In the genomic region with DNA sequence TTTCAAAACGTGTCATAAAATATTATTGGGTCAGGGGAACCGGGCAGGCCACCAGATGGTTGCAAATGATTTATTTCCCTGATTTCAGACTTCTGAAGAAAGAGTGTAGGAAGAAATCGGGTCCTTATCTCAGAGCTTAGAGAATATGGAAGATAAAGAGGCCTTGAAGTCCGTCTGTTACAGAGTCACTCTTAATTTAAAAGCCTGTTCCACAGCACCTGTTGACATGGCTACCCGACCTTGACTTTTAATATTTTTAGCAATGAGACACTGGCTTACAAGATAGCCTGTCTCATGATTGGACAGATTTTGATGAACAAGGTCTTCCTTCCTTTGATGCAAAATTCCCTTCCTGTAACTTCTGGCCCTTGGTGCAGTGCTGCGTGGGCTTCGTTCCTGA, we compare ENCODE assay signal across 13 mouse cellular contexts.
"Had no signal": no experiment of that assay in that cellular context is flagged by ENCODE, and none has a peak within 500 bp of the region (broad histone marks: within the 10 kb centered on the region; RNA-seq: fewer than 3 reads in every experiment).

No protein-coding gene starts in this region.

- H3K9me3 ChIP-seq: limb, embryonic 15.5 days; liver, embryonic 15.5 days; lung, embryonic 15.5 days; midbrain, embryonic 12.5 days; neural tube, embryonic 13.5 days had no signal

- H3K4me2 ChIP-seq: limb, embryonic 15.5 days; lung, embryonic 15.5 days; midbrain, embryonic 12.5 days; neural tube, embryonic 13.5 days had no signal

- H3K9ac ChIP-seq: limb, embryonic 15.5 days; liver, embryonic 15.5 days; lung, embryonic 15.5 days; midbrain, embryonic 12.5 days; neural tube, embryonic 13.5 days had no signal

- H3K27me3 ChIP-seq: limb, embryonic 15.5 days; liver, embryonic 15.5 days; lung, embryonic 15.5 days; midbrain, embryonic 12.5 days; neural tube, embryonic 13.5 days had no signal

- ATAC-seq: midbrain, embryonic 16.5 days had no signal

- H3K4me1 ChIP-seq: limb, embryonic 15.5 days; neural tube, embryonic 13.5 days had no signal

- DNase-seq: kidney, postnatal 36 days; layer of hippocampus, adult 9-11 months; layer of hippocampus, postnatal 36 days; lung, postnatal 14 days; thymus, postnatal 4 days had no signal

- H3K36me3 ChIP-seq: limb, embryonic 15.5 days; liver, embryonic 15.5 days; lung, embryonic 15.5 days; midbrain, embryonic 12.5 days had no signal

- H3K4me3 ChIP-seq: limb, embryonic 15.5 days; liver, embryonic 15.5 days; lung, embryonic 15.5 days; midbrain, embryonic 12.5 days; neural tube, embryonic 13.5 days had no signal

- H3K27ac ChIP-seq: kidney, postnatal 0 days; limb, embryonic 15.5 days; liver, embryonic 15.5 days; lung, embryonic 15.5 days; midbrain, embryonic 12.5 days; neural tube, embryonic 13.5 days; stomach, postnatal 0 days had no signal
